Mouse (Mus musculus): ENCODE measurements at regions not wholly inside any gene's neighbourhood (a gene's known extent, or its start where the extent isn't known, plus 50 kb on each side); places are given as distances from the start of the nearest gene placed in this dataset.

- TF ChIP-seq POLR2A (IDR thresholded peaks at IDR 0.05; ENCODE audit: low read depth, low read length) (no peak), CTCF (IDR thresholded peaks at IDR 0.05; ENCODE audit: extremely low read depth, insufficient read length, insufficient replicate concordance, low read depth, low read length) (peak; percentile 70; the same call in 1 of the 2 replicates)
Observed at GRCm38 (mm10) chr4:32153356-32153755, 85.2 kb upstream of the Bach2 start.

All from small intestine, adult 2 months (tissue).